In genomic region chr11:83534609-83535423, GRCm38 (mm10) we compare ENCODE assay signal across 9 mouse cellular contexts. TPM values are rescaled to one million over a fixed set of nuclear protein-coding genes. Genes with fewer than 3 reads are reported as not detected.
DNase-seq lines count a peak whose midpoint lies in the region; ATAC-seq and TF ChIP-seq lines count a peak whose summit lies in the region.
"Had no signal": no experiment of that assay in that cellular context is flagged by ENCODE, and none has a peak within 500 bp of the region (broad histone marks: within the 10 kb centered on the region; RNA-seq: fewer than 3 reads in every experiment).

No protein-coding gene starts in this region.

- intact Hi-C loops in gastrocnemius, adult 2 months (cut with DNase I): no loop called here

- WGBS in limb, embryonic 11.5 days: 44% methylated on average over 13 of the region's 13 CpGs
- WGBS in limb, embryonic 10.5 days: 55% methylated on average over 13 of the region's 13 CpGs
- WGBS in midbrain, embryonic 16.5 days: 55% methylated on average over 13 of the region's 13 CpGs

- no peak overlapping the region for H3K27ac ChIP-seq in limb, embryonic 11.5 days (replicated peaks; ENCODE audit: low read depth, low read length)
- no peak overlapping the region for H3K27ac ChIP-seq in limb, embryonic 10.5 days
- H3K27ac ChIP-seq in bone marrow macrophage, adult 2 months (ENCODE audit: insufficient read depth, low read depth, low read length): 0 out of 2 replicates have a peak overlapping the region, but pooled peaks have one; percentile 27
- no peak overlapping the region for H3K27ac ChIP-seq in gastrocnemius, adult 2 months
- no peak overlapping the region for H3K27ac ChIP-seq in midbrain, embryonic 16.5 days (ENCODE audit: low read length)

- no peak overlapping the region for H3K4me2 ChIP-seq in limb, embryonic 11.5 days (ENCODE audit: low read depth, severe bottlenecking)
- H3K4me2 ChIP-seq in midbrain, embryonic 16.5 days (ENCODE audit: low read length): peak overlapping the region; percentile 19; the same call in 1 of the 2 replicates

- H3K9me3 ChIP-seq in limb, embryonic 11.5 days (ENCODE audit: control insufficient read depth, low read length): no peaks in the 10 kb centered on the region
- H3K9me3 ChIP-seq in limb, embryonic 10.5 days (replicated peaks): no peaks in the 10 kb centered on the region
- no peaks in the 10 kb centered on the region for H3K9me3 ChIP-seq in midbrain, embryonic 16.5 days (replicated peaks; ENCODE audit: control insufficient read depth, low read length, poor library complexity, severe bottlenecking)

- TF ChIP-seq POLR2A in bone marrow macrophage, adult 2 months (IDR thresholded peaks at IDR 0.05; ENCODE audit: borderline replicate concordance, low read depth, low read length): no peak

- H3K4me3 ChIP-seq in limb, embryonic 11.5 days (ENCODE audit: low read depth, low read length): no peak overlapping the region
- no peak overlapping the region for H3K4me3 ChIP-seq in limb, embryonic 10.5 days
- H3K4me3 ChIP-seq in bone marrow macrophage, adult 2 months (ENCODE audit: insufficient read depth, low read length): peak overlapping the region; percentile 32
- H3K4me3 ChIP-seq in gastrocnemius, adult 2 months: peak overlapping the region; percentile 50
- no peak overlapping the region for H3K4me3 ChIP-seq in midbrain, embryonic 16.5 days (ENCODE audit: low read depth, low read length)

- TF ChIP-seq CTCF in bone marrow macrophage, adult 2 months (IDR thresholded peaks at IDR 0.05; ENCODE audit: low read depth, low read length): no peak
- no peak for TF ChIP-seq CTCF in gastrocnemius, adult 2 months (IDR thresholded peaks at IDR 0.05)

- no peaks in the 10 kb centered on the region for H3K36me3 ChIP-seq in limb, embryonic 11.5 days (ENCODE audit: control insufficient read depth, insufficient read depth, low read length)
- no peaks in the 10 kb centered on the region for H3K36me3 ChIP-seq in limb, embryonic 10.5 days
- H3K36me3 ChIP-seq in midbrain, embryonic 16.5 days (ENCODE audit: control insufficient read depth, insufficient read depth, low read length): no peaks in the 10 kb centered on the region

- ATAC-seq in limb, embryonic 11.5 days (ENCODE audit: insufficient number of reproducible peaks, low FRiP score, low TSS enrichment, low read depth): peak; percentile 62; the same call in 1 of the 2 replicates
- peak; percentile 49 for ATAC-seq in inflammation-experienced regulatory T-cells, adult 6 months
- no peak for ATAC-seq in midbrain, embryonic 16.5 days

- peak; percentile 22 for DNase-seq in limb, embryonic 11.5 days (ENCODE audit: low spot score)
- DNase-seq in limb, embryonic 10.5 days (ENCODE audit: low spot score): no peak
- DNase-seq in gastrocnemius, adult 2 months: peak; percentile 62
- peak; percentile 62 to 63 for DNase-seq in left cerebral cortex, adult 18-20 months (ENCODE audit: low spot score in 2 of 2)
- peak; percentile 51 to 80 for DNase-seq in urinary bladder, postnatal 4 days (ENCODE audit: low spot score in 2 of 2)

- H3K27me3 ChIP-seq in limb, embryonic 11.5 days (ENCODE audit: control insufficient read depth, insufficient read depth, low read length): no peaks in the 10 kb centered on the region
- no peaks in the 10 kb centered on the region for H3K27me3 ChIP-seq in limb, embryonic 10.5 days (ENCODE audit: low read depth, poor library complexity, severe bottlenecking)
- H3K27me3 ChIP-seq in midbrain, embryonic 16.5 days (ENCODE audit: control insufficient read depth, insufficient read depth, low read depth, low read length): no peaks in the 10 kb centered on the region

- H3K4me1 ChIP-seq in limb, embryonic 11.5 days (ENCODE audit: control insufficient read depth, insufficient read depth, low read length): peaks cover 6% of the 10 kb centered on the region; the same call in 1 of the 2 replicates
- H3K4me1 ChIP-seq in limb, embryonic 10.5 days: peaks cover 12% of the 10 kb centered on the region
- H3K4me1 ChIP-seq in bone marrow macrophage, adult 2 months (ENCODE audit: control insufficient read depth, insufficient read depth, low read length): peaks cover 46% of the 10 kb centered on the region
- no peaks in the 10 kb centered on the region for H3K4me1 ChIP-seq in midbrain, embryonic 16.5 days (ENCODE audit: control insufficient read depth, insufficient read depth, low read length)

- H3K9ac ChIP-seq in limb, embryonic 11.5 days (ENCODE audit: low read length): no peak overlapping the region
- no peak overlapping the region for H3K9ac ChIP-seq in midbrain, embryonic 16.5 days (ENCODE audit: low read depth, low read length)

RNA-seq across cellular contexts. Expression of gene Ccl5, which starts 4.5 kb away (rescaled TPM):
- polyA plus RNA-seq in limb, embryonic 11.5 days (2014; fragmentation: Nextera tagmentation; extraction: Ambion mirVana): not detected in 2 replicates
- polyA plus RNA-seq in limb, embryonic 10.5 days (2016; fragmentation: Nextera tagmentation; extraction: Ambion mirVana): not detected in 2 replicates
- 18.6 and 24.6 TPM in 2 replicates for polyA plus RNA-seq in bone marrow macrophage, adult 2 months (2012; ENCODE audit: insufficient read depth, insufficient read length, missing spikeins)
- total RNA-seq in gastrocnemius, adult 2 months (2021): not detected
- polyA plus RNA-seq in inflammation-experienced regulatory T-cells, adult 6 months (2017; shearing (Covaris generic)): 1,000 to 10,000 TPM in 1 of 3 experiments, 100 to 1,000 TPM in 2; 180 to 6,393 (median 256) TPM
- not detected for total RNA-seq in left cerebral cortex, adult 18-20 months (2021)
- not detected in 2 replicates for polyA plus RNA-seq in midbrain, embryonic 16.5 days (2015; fragmentation: Nextera tagmentation; extraction: Ambion mirVana)
- polyA plus RNA-seq: neural tube, embryonic 14.5 days had no signal

RNA-seq across cellular contexts. Expression of gene Heatr9, which starts 12.8 kb away (rescaled TPM):
- polyA plus RNA-seq in limb, embryonic 11.5 days (2014; fragmentation: Nextera tagmentation; extraction: Ambion mirVana): not detected in 2 replicates
- polyA plus RNA-seq in limb, embryonic 10.5 days (2016; fragmentation: Nextera tagmentation; extraction: Ambion mirVana): not detected in 2 replicates
- polyA plus RNA-seq in bone marrow macrophage, adult 2 months (2012; ENCODE audit: insufficient read depth, insufficient read length, missing spikeins): not detected in 2 replicates
- not detected for total RNA-seq in gastrocnemius, adult 2 months (2021)
- polyA plus RNA-seq in inflammation-experienced regulatory T-cells, adult 6 months (2017; shearing (Covaris generic)): 1 to 10 TPM in 1 of 3 experiments, under 1 TPM in 1, not detected in 1; 0.24 to 6.5 TPM
- not detected for total RNA-seq in left cerebral cortex, adult 18-20 months (2021)
- polyA plus RNA-seq in midbrain, embryonic 16.5 days (2015; fragmentation: Nextera tagmentation; extraction: Ambion mirVana): not detected in 2 replicates
- polyA plus RNA-seq: neural tube, embryonic 14.5 days had no signal

RNA-seq across cellular contexts. Expression of gene Ccl9, which starts 43.6 kb away (rescaled TPM):
- 0.56 and 0.94 TPM in 2 replicates for polyA plus RNA-seq in limb, embryonic 11.5 days (2014; fragmentation: Nextera tagmentation; extraction: Ambion mirVana)
- polyA plus RNA-seq in limb, embryonic 10.5 days (2016; fragmentation: Nextera tagmentation; extraction: Ambion mirVana): 0.78 and 1.2 TPM in 2 replicates
- polyA plus RNA-seq in bone marrow macrophage, adult 2 months (2012; ENCODE audit: insufficient read depth, insufficient read length, missing spikeins): 650 and 692 TPM in 2 replicates
- 1 to 10 TPM; 2.4 to 6.2 TPM for total RNA-seq in gastrocnemius, adult 2 months (2021)
- polyA plus RNA-seq in inflammation-experienced regulatory T-cells, adult 6 months (2017; shearing (Covaris generic)): not detected
- total RNA-seq in left cerebral cortex, adult 18-20 months (2021): 1 to 10 TPM; 2.7 to 2.8 TPM
- 1.1 and 1.5 TPM in 2 replicates for polyA plus RNA-seq in midbrain, embryonic 16.5 days (2015; fragmentation: Nextera tagmentation; extraction: Ambion mirVana)

RNA-seq across cellular contexts. Expression of gene Ccl6, which starts 58.1 kb away (rescaled TPM):
- 0.62 and 1.1 TPM in 2 replicates for polyA plus RNA-seq in limb, embryonic 11.5 days (2014; fragmentation: Nextera tagmentation; extraction: Ambion mirVana)
- polyA plus RNA-seq in limb, embryonic 10.5 days (2016; fragmentation: Nextera tagmentation; extraction: Ambion mirVana): 1.3 and 1.6 TPM in 2 replicates
- 168 and 174 TPM in 2 replicates for polyA plus RNA-seq in bone marrow macrophage, adult 2 months (2012; ENCODE audit: insufficient read depth, insufficient read length, missing spikeins)
- 1 to 10 TPM; 5.5 to 9.3 TPM for total RNA-seq in gastrocnemius, adult 2 months (2021)
- 1 to 10 TPM in 1 of 3 experiments, not detected in 2; 1.3 TPM for polyA plus RNA-seq in inflammation-experienced regulatory T-cells, adult 6 months (2017; shearing (Covaris generic))
- total RNA-seq in left cerebral cortex, adult 18-20 months (2021): under 1 TPM; 0.75 to 0.98 TPM
- 0.88 and 2.0 TPM in 2 replicates for polyA plus RNA-seq in midbrain, embryonic 16.5 days (2015; fragmentation: Nextera tagmentation; extraction: Ambion mirVana)

Comparison
In these comparisons a context has a peak if more than half of its experiments do, and no peak if none do; other contexts are left out.
1. H3K4me3 ChIP-seq: peak in bone marrow macrophage, adult 2 months (single experiment) and gastrocnemius, adult 2 months (single experiment); none in limb, embryonic 11.5 days (single experiment), limb, embryonic 10.5 days (single experiment) and midbrain, embryonic 16.5 days (single experiment).
2. RNA of gene Ccl5, which starts 4.5 kb away (polyA plus RNA-seq): 180 to 6,393 TPM in inflammation-experienced regulatory T-cells, adult 6 months and 18.6 to 24.6 TPM in bone marrow macrophage, adult 2 months; not detected in limb, embryonic 11.5 days, not detected in midbrain, embryonic 16.5 days and not detected in limb, embryonic 10.5 days; every median in the first group is over 10 times any median in the second.
3. RNA of gene Ccl9, which starts 43.6 kb away (polyA plus RNA-seq): 650 to 692 TPM in bone marrow macrophage, adult 2 months; 1.1 to 1.5 TPM in midbrain, embryonic 16.5 days, 0.78 to 1.2 TPM in limb, embryonic 10.5 days, 0.56 to 0.94 TPM in limb, embryonic 11.5 days and not detected in inflammation-experienced regulatory T-cells, adult 6 months; every median in the first group is over 100 times any median in the second.